Mouse (Mus musculus) heart, postnatal 0 days (tissue): ENCODE results near the gene Adra2b. TPM values are rescaled to one million over a fixed set of nuclear protein-coding genes. Genes with fewer than 3 reads are reported as not detected.

ENCODE experiments used
- ATAC-seq: fragments of 200-750 bp; cut with Nextera tagmentation; 2 replicates; pipeline ENCODE4 v1.8.0; 2017; ENCODE audit warnings: low read depth, moderate number of reproducible peaks, moderate library complexity; ENCODE audit not compliant: insufficient read depth
- DNase-seq: peaks from one replicate; pipeline ENCODE4 v3.0.0-alpha.2; 2016; ENCODE audit warnings: low spot score
- H3K27ac ChIP-seq: fragments of 300-500 bp; sonication (generic); 2 replicates; pipeline ENCODE4 v1.5.1; 2014; ENCODE audit warnings: low read depth, mild to moderate bottlenecking
- H3K27me3 ChIP-seq: fragments of 300-500 bp; sonication (generic); 2 replicates; pipeline ENCODE4 v1.6.1; 2014; ENCODE audit warnings: low read length, mixed read lengths; ENCODE audit not compliant: control insufficient read depth, insufficient read depth
- H3K36me3 ChIP-seq: fragments of 300-500 bp; sonication (generic); replicated peaks from 2 replicates; pipeline ENCODE4 v1.6.1; 2014; ENCODE audit warnings: low read length, mixed read lengths; ENCODE audit not compliant: control insufficient read depth, insufficient read depth
- H3K4me1 ChIP-seq: fragments of 300-500 bp; sonication (generic); 2 replicates; pipeline ENCODE4 v1.6.1; 2014; ENCODE audit warnings: antibody characterized with exemption; ENCODE audit not compliant: control insufficient read depth, insufficient read depth
- H3K4me2 ChIP-seq: fragments of 300-500 bp; sonication (generic); 2 replicates; pipeline ENCODE4 v1.6.1; 2014; ENCODE audit warnings: low read depth, mild to moderate bottlenecking, low read length, moderate library complexity
- H3K4me3 ChIP-seq: fragments of 300-500 bp; sonication (generic); 2 replicates; pipeline ENCODE4 v1.5.1; 2014; ENCODE audit warnings: low read depth, low read length
- H3K9ac ChIP-seq: fragments of 300-500 bp; sonication (generic); replicated peaks from 2 replicates; pipeline ENCODE4 v1.6.1; 2014; ENCODE audit warnings: low read depth, low read length, mixed read lengths
- H3K9me3 ChIP-seq: fragments of 300-500 bp; sonication (generic); replicated peaks from 2 replicates; pipeline ENCODE4 v1.6.1; 2016; ENCODE audit warnings: low read length; ENCODE audit not compliant: control insufficient read depth
- CTCF ChIP-seq: IDR thresholded peaks from 2 replicates; pipeline ENCODE4 v1.5.1; 2016; ENCODE audit warnings: antibody characterized with exemption, control low read depth, low read depth
- EP300 ChIP-seq: IDR thresholded peaks from 2 replicates; pipeline ENCODE4 v1.6.1; 2016; ENCODE audit warnings: antibody characterized with exemption, low read depth
- WGBS: fragments of 180-500 bp; shearing (Covaris S2); extraction: QIAGEN DNeasy Blood & Tissue Kit; methylation state at CpG from one replicate; pipeline ENCODE4 v1.1.7; 2014; 5-methylcytosine and 5-hydroxymethylcytosine counted together
- polyA plus RNA-seq: library from polyadenylated mRNA; unstranded; fragments of >200 nt; fragmentation: Nextera tagmentation; extraction: Ambion mirVana; gene quantifications from 2 replicates; pipeline ENCODE4 v1.2.1, GENCODE M21; 2015
- total RNA-seq: library from RNA; depleted of rRNA; stranded (reverse); fragments of >200 nt; gene quantifications from 2 replicates; pipeline ENCODE4 v1.2.3, GENCODE M21; 2014; ENCODE audit warnings: low replicate concordance

Gene Adra2b
- total and polyA plus RNA-seq, 2 experiments from 2014 or later, result 0.67 to 1.1 TPM

DNA sequence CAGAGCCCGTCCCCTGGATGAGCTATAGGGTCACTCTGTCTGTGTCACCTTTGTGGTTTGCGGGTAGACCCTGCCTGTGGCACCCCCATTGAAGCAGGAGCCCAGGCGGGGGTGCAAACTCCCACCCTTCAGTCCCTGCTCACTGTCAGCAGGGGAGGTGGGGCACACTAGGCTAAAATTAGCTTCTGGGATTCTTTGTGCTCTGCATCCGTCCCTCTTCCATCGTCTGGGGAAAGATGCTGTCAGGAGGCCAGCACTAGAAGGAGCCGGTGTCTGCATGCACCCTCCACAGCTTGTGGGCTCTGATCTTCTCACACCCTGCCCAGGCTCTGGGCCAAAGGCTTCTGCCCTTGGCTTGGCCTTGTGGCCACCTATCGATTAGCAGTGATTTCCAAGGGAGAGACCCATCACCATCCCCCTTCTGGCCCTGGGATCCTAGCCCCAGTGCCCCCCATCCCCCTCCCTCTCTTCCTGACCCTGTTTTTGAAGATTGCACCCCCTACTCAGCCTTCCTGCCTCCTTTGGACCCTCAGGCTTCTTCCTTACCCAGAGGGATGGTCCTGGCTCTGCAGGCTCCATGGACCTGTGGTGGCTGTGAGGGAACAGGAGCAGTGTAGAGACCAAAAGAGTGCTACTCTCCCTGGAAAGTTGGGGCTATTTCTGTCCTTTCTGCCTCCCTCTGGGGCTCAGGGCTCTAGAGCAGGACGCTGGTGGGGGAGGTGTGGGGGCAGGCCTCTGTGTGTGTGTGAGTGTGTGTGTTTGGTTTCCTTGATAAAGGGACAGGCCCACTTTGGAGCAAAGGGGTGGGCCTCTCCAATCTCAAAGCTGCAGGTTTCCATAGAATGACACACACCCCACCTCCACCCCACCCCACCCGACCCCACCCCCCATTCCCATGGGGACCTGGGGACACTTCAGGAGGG lies 7.8 kb downstream of the Adra2b start:
- no peak overlapping the region for H3K4me3 ChIP-seq
- H3K36me3 ChIP-seq, result no peaks in the 10 kb centered on the region
- H3K27ac ChIP-seq, result peak overlapping the region; percentile 46
- peak; percentile 46 for ATAC-seq
- 10% methylated on average over 9 of the region's 9 CpGs for WGBS
- DNase-seq, result no peak
- peaks cover 22% of the 10 kb centered on the region for H3K4me1 ChIP-seq
- H3K9me3 ChIP-seq, result no peaks in the 10 kb centered on the region
- TF ChIP-seq CTCF, result no peak
- no peak for TF ChIP-seq EP300
- no peak overlapping the region for H3K9ac ChIP-seq
- H3K4me2 ChIP-seq, result peak overlapping the region; percentile 18; the same call in 1 of the 2 replicates
- peaks cover 19% of the 10 kb centered on the region for H3K27me3 ChIP-seq

GRCm38 (mm10) chr2:127371484-127371861 lies 8.5 kb downstream of the Adra2b start:
- 78% methylated on average over 1 of the region's 1 CpGs for WGBS
- TF ChIP-seq EP300 (no peak), CTCF (no peak)
- no peak for DNase-seq
- no peaks in the 10 kb centered on the region for H3K36me3 ChIP-seq
- H3K4me1 ChIP-seq, result peaks cover 22% of the 10 kb centered on the region
- no peak overlapping the region for H3K4me2 ChIP-seq
- no peak overlapping the region for H3K9ac ChIP-seq
- H3K27ac ChIP-seq, result no peak overlapping the region
- peaks cover 13% of the 10 kb centered on the region for H3K27me3 ChIP-seq
- 0 out of 2 replicates have a peak, but pooled peaks have one; percentile 35 for ATAC-seq
- H3K9me3 ChIP-seq, result no peaks in the 10 kb centered on the region
- no peak overlapping the region for H3K4me3 ChIP-seq

GRCm38 (mm10) chr2:127372082-127372481 lies 9.1 kb downstream of the Adra2b start:
- no peak overlapping the region for H3K27ac ChIP-seq
- H3K4me2 ChIP-seq, result no peak overlapping the region
- TF ChIP-seq EP300 (no peak), CTCF (no peak)
- H3K27me3 ChIP-seq, result peaks cover 7% of the 10 kb centered on the region; the same call in 1 of the 2 replicates
- ATAC-seq (no peak), DNase-seq (no peak)
- no peaks in the 10 kb centered on the region for H3K9me3 ChIP-seq
- H3K4me3 ChIP-seq, result no peak overlapping the region
- no peak overlapping the region for H3K9ac ChIP-seq
- peaks cover 22% of the 10 kb centered on the region for H3K4me1 ChIP-seq
- no peaks in the 10 kb centered on the region for H3K36me3 ChIP-seq
- 79% methylated on average over 2 of the region's 2 CpGs for WGBS

GRCm38 (mm10) chr2:127374131-127374530 lies 11.1 kb downstream of the Adra2b start:
- no peak overlapping the region for H3K4me2 ChIP-seq
- 76% methylated on average over 3 of the region's 3 CpGs for WGBS
- no peak overlapping the region for H3K4me3 ChIP-seq
- H3K36me3 ChIP-seq, result no peaks in the 10 kb centered on the region
- ATAC-seq (no peak), DNase-seq (no peak)
- H3K27ac ChIP-seq, result no peak overlapping the region
- H3K4me1 ChIP-seq, result peaks cover 24% of the 10 kb centered on the region
- no peaks in the 10 kb centered on the region for H3K9me3 ChIP-seq
- TF ChIP-seq CTCF (no peak), EP300 (no peak)
- no peaks in the 10 kb centered on the region for H3K27me3 ChIP-seq
- H3K9ac ChIP-seq, result no peak overlapping the region

GRCm38 (mm10) chr2:127375087-127375486 lies 12.1 kb downstream of the Adra2b start:
- H3K4me2 ChIP-seq, result no peak overlapping the region
- peaks cover 30% of the 10 kb centered on the region for H3K4me1 ChIP-seq
- DNase-seq (no peak), ATAC-seq (no peak)
- H3K9me3 ChIP-seq, result no peaks in the 10 kb centered on the region
- no peak for TF ChIP-seq EP300
- TF ChIP-seq CTCF, result no peak
- no peak overlapping the region for H3K4me3 ChIP-seq
- H3K27me3 ChIP-seq, result no peaks in the 10 kb centered on the region
- WGBS, result 26% methylated on average over 3 of the region's 3 CpGs
- no peak overlapping the region for H3K27ac ChIP-seq
- no peak overlapping the region for H3K9ac ChIP-seq
- H3K36me3 ChIP-seq, result no peaks in the 10 kb centered on the region
